Mouse (Mus musculus) E14TG2a.4 (cell line): Measurements from ENCODE around the gene Il17d.

Source experiments
- CTCF ChIP-seq: conservative IDR thresholded peaks from 2 replicates; pipeline ENCODE4 v1.5.1; 2014; ENCODE audit warnings: low read length
- NANOG ChIP-seq: IDR thresholded peaks from 2 replicates; pipeline ENCODE4 v1.6.1; 2014; ENCODE audit warnings: borderline replicate concordance, low read length, mixed read lengths
- POU5F1 ChIP-seq: IDR thresholded peaks from 2 replicates; pipeline ENCODE4 v1.6.1; 2014; ENCODE audit warnings: low read length, borderline replicate concordance

GRCm38 (mm10) chr14:57540683-57541082 is 16.1 kb downstream of the Il17d start:
- TF ChIP-seq CTCF = no peak
- TF ChIP-seq NANOG = no peak
- no peak for TF ChIP-seq POU5F1
